Mouse (Mus musculus): Measurements from ENCODE around the gene Gm10488. TPM values are rescaled to one million over a fixed set of nuclear protein-coding genes. Genes with fewer than 3 reads are reported as not detected.

Gm10488 gene
- polyA plus RNA-seq (2012; rRNA removed; ENCODE audit: low replicate concordance) = not detected in 2 replicates

GRCm38 (mm10) chrX:29976014-29976413 is at the start of gene Gm10488:
Gm10488 (plus strand) TSS chrX:29976314.

